Mouse (Mus musculus): ENCODE measurements around the gene Hoxc13. TPM values are rescaled to one million over a fixed set of nuclear protein-coding genes. Genes with fewer than 3 reads are reported as not detected.

The Hoxc13 gene
- total RNA-seq, 2 experiments from 2014 or later, result not detected

DNA sequence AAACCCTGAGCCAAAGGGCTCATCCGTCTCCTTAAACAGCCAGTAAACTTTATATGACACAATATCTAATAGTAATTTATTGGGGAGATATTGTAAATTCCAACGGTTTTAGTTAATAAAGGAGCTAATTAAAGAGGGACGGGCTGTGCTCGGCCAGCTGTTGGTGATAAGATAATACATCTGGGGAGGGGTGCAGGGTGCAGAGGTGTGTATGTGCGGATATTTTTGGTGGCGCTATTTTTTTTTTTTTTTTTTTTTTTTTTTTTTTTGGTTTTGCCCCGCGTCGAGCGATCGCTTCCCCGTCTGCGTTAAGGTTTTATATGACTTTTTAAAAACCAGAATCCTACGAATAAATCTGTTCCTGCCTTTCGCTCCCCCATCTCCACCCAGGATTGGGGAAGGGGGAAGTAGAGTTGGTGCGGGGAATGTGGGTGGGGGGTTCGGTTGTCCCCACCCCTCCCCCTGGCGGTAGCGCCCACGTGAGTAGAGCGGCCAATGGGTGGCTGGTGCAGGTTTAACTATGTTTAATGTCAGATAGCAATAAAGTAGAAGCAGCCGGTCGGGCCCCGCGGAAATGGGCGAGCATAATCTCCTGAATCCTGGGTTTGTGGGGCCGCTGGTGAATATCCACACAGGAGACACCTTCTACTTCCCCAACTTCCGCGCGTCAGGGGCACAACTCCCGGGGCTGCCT lies 15.5 kb downstream of the Hoxc13 start, which contains the start of gene Hoxc12:
Hoxc12 (plus strand) TSS at position 479 of the 694 bp plus-strand sequence.
- DNase-seq (ENCODE audit: low spot score), result no peak

- DNase-seq (ENCODE audit: low spot score), result no peak
Observed at GRCm38 (mm10) chr15:102937036-102937666, 16.2 kb downstream of the Hoxc13 start.

DNA sequence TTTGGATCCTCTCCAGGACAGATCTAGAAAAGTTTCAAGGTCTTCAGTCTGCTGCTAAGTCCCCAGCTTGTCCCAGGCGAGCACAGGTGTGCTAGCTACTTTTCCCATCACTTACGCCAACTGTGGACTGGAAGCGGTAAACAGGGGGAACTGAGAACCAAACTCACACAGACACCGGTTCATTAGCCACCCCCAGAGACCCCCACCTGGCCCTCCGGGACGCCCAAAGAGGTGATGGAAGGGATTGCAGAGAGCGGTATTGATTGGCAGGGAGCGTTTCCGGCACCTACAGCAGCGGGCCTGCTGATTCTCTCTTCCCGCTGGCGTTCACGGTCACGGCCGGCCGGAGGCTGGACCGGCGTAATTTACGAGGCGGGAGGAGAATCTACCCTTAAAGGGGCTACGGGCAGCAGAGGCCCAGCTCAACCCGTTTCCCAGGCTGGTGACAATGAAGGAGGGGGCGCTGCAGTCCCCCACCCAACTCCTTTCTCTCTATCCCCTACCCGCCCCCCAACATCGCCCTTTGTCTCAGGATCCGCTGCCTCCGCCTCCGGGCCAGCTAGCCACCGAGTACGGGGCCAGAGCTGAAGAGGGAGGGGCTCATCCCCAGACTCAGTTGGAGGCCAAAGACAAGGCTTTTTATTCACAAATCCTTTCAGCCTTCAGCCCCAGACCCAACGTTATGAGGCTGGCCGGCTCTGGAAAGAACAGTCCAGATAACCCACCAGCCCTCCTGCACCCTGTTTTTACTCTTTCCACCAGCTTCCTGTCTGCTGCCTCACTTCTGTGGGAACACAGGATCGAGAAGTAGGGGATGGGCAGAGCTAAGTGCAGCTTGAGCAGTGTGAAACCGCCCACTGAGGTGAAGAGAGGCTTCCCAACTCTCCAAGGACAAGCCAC lies 18.6 kb downstream of the Hoxc13 start:
- no peak for DNase-seq (ENCODE audit: low spot score)

GRCm38 (mm10) chr15:102942739-102943467 lies 22.0 kb downstream of the Hoxc13 start:
- DNase-seq (ENCODE audit: low spot score), result peak; percentile 62

- DNase-seq (ENCODE audit: low spot score), result no peak
Observed at GRCm38 (mm10) chr15:102943468-102943813, 22.5 kb downstream of the Hoxc13 start.

- DNase-seq (ENCODE audit: low spot score), result no peak
Observed at GRCm38 (mm10) chr15:102945185-102946077, 24.5 kb downstream of the Hoxc13 start.

DNA sequence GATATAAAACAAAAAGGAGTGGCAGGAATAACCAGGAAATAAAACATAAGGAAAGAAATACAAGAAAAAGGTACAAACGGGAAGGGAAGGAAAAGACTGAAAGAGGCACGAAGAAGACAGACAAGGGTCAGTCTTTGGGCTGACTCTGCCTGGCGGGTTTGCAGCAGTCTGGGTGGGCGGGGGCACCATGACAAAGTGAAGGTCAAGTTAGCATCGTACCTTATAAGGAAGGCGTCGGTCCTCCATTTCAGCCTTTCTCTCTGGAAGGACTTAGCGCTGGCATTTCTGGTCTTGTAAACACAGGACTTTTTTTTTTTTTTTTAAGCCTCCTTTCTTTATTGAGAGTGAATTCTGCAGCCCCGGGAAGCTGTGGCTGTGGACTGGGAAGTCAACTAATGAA lies 26.4 kb downstream of the Hoxc13 start:
- DNase-seq (ENCODE audit: low spot score), result no peak

GRCm38 (mm10) chr15:102948842-102949241 lies 27.9 kb downstream of the Hoxc13 start:
- no peak for DNase-seq (ENCODE audit: low spot score)

GRCm38 (mm10) chr15:102949696-102950095 lies 28.8 kb downstream of the Hoxc13 start:
- no peak for DNase-seq (ENCODE audit: low spot score)

DNA sequence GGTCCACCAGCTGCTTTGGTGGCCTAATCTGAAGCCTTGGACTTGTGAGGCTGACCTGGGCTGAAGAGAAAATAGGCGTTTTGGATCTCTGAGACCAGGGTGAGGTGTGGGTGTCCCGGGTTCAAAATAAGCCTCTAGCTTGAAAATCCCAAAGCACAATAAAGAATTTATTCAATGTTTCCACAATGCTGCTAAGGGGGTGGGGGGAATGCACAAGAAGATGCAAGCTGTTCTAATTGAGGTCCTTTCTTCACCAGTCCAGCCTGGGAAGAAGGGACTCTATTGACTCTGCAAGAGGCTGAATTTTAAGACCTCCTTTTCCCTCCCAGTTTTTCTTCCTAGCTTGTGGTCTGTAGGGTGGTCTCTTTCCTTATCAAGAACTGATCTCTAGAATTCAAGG lies 30.0 kb downstream of the Hoxc13 start:
- no peak for DNase-seq (ENCODE audit: low spot score)

GRCm38 (mm10) chr15:102953561-102953960 lies 32.7 kb downstream of the Hoxc13 start:
- no peak for DNase-seq (ENCODE audit: low spot score)

DNA sequence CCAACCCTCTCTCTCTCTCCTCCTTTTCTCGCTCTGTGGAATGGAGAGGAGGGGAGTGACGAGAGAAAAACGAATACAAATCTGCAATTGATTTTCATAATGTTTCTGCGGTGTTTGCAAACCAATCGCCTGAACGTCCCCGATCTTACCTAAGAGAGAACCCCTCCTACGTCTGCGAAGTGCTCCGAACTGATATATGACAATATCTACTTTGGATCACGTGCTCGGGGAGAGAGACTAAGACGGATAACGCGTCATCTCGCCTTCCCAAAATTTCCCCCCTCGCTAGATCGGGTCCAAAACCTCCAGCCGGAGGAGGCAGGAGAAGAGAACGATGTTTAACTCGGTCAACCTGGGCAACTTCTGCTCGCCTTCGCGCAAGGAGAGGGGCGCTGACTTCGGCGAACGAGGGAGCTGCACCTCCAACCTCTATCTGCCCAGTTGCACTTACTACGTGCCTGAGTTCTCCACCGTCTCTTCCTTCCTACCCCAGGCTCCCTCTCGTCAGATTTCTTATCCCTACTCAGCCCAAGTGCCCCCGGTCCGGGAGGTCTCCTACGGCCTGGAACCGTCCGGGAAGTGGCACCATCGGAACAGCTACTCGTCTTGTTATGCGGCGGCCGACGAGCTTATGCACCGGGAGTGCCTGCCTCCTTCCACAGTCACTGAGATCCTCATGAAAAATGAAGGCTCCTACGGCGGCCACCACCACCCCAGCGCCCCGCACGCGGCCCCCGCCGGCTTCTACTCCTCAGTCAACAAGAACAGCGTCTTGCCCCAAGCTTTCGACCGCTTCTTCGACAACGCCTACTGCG lies 33.5 kb downstream of the Hoxc13 start, which contains the start of gene Hoxc11:
Hoxc11 (plus strand) TSS at position 236 of the 815 bp plus-strand sequence.
- DNase-seq (ENCODE audit: low spot score), result peak; percentile 40

DNA sequence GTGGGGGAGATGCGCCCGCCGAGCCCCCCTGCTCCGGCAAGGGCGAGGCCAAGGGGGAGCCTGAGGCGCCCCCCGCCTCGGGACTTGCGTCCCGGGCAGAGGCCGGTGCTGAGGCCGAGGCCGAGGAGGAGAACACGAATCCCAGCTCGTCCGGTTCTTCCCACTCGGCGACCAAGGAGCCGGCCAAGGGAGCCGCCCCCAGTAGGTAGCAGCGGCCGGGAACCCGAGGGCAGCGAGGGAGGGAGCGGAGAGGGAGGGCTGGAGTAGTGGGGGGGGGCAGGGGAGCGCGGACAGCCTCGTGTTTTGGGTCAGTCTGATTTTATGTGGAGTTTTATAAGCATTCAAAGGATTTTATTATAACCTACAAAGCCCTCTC lies 34.1 kb downstream of the Hoxc13 start:
- no peak for DNase-seq (ENCODE audit: low spot score)

DNA sequence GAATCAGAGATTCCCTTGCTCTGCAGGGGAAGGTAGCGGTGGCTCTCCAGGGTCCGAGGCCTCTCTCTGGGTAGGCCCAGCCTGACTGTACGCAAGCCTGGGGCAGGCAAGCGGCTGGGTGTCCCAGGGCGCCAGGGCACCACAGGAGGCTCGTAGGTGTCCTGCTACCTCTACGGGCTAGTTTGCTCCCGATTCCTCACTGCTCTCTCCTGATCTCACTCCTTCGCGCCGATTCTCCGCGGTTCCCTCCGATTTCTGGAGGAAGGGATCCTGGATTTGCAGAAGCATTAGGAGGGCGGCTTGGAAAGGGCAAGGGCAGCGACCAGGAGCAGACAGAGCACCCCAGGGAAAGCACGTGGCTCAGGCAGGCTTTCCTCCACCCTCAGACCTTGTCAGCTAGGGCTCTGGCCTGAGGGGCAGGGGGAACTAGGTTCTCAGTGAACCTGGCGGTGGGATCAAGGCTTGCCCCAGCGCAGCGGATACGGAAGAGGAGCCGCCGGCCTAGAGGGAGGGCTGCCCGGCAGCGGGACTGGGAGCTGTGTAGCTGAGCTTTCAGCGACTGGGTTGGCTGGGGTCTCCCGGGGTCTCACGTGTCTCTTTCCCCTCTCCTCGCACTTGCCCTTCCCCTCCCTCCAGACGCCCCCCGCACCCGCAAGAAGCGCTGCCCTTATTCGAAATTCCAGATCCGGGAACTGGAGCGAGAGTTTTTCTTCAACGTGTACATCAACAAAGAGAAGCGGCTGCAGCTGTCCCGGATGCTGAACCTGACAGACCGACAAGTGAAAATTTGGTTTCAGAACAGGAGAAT lies 35.1 kb downstream of the Hoxc13 start:
- DNase-seq (ENCODE audit: low spot score), result no peak

DNA sequence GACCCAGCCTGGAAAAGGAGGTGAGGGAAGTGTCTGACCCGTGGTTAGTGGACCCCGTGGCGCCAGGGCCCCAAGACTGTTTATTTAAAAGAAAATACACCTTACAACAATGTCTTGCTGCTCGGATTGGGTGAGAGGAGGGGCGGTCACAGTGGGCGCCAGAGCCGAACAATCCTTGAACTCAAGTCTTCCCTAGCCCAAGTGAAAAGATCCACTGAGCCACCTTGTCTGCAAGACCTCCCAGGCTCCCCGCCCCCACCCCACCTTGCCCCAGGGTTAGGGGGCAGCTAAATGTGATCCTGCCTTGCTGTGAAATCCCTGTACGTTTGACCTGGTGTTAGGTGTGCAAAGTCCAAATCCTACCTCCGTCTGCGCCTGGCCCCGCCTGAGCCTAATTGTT lies 36.0 kb downstream of the Hoxc13 start:
- DNase-seq (ENCODE audit: low spot score), result no peak

DNA sequence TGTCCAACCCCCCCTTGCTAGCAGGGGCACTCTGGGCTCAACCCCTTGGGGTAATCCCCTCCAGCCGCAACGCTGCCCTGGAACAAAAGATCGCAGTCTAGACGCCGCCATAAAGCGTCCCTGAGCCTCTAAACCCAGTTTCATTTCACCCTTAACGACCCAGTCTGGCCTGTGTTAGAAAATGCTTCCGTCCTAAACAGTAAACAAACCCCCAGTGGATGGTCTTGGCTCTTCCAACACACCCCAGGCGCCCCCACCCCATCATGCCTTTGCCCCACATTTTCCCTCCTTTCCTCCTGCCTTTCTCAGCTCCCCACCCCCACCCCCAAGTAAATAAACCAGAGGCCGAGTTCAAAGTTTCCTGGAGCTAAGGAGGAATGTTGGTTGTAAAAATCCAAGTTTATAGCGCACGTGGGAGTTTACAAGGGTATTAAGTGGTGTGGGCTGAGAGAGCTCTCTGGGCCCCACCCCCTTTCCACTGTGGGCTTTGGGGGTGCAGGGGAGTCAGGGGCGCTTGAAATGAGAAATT lies 38.8 kb downstream of the Hoxc13 start:
- DNase-seq (ENCODE audit: low spot score), result no peak

GRCm38 (mm10) chr15:102961728-102962127 lies 40.8 kb downstream of the Hoxc13 start:
- peak; percentile 53 for DNase-seq (ENCODE audit: low spot score)

DNA sequence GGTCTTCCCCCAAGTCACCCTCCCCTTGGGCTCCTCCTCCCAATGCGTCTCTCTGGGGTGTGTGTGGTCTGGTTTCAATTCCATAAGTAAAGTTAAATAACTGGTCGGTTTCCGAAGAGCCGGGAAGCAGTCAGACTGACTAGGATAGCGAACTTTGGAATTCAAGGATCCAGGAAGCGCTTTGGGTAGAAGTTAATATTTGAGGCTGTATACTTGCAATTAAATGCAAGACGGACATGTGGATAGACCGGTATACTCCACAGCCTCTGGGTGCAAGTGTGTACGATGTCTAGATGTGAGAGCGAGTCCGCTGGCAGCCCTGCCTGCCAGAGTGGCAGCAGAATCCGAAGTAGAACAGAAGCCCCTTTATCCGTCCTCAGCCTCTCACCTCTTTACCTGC lies 41.6 kb downstream of the Hoxc13 start:
- DNase-seq (ENCODE audit: low spot score), result peak; percentile 38

Measured in gastrocnemius, adult 18-20 months (tissue).